Mouse (Mus musculus) heart, postnatal 0 days (tissue): Measurements from ENCODE around the gene Tbck. TPM values are rescaled to one million over a fixed set of nuclear protein-coding genes. Genes with fewer than 3 reads are reported as not detected.

Source experiments
- ATAC-seq: fragments of 200-750 bp; cut with Nextera tagmentation; 2 replicates; pipeline ENCODE4 v1.8.0; 2017; ENCODE audit warnings: low read depth, moderate number of reproducible peaks, moderate library complexity; ENCODE audit not compliant: insufficient read depth
- DNase-seq: peaks from one replicate; pipeline ENCODE4 v3.0.0-alpha.2; 2016; ENCODE audit warnings: low spot score
- H3K27ac ChIP-seq: fragments of 300-500 bp; sonication (generic); 2 replicates; pipeline ENCODE4 v1.5.1; 2014; ENCODE audit warnings: low read depth, mild to moderate bottlenecking
- H3K27me3 ChIP-seq: fragments of 300-500 bp; sonication (generic); 2 replicates; pipeline ENCODE4 v1.6.1; 2014; ENCODE audit warnings: low read length, mixed read lengths; ENCODE audit not compliant: control insufficient read depth, insufficient read depth
- H3K36me3 ChIP-seq: fragments of 300-500 bp; sonication (generic); replicated peaks from 2 replicates; pipeline ENCODE4 v1.6.1; 2014; ENCODE audit warnings: low read length, mixed read lengths; ENCODE audit not compliant: control insufficient read depth, insufficient read depth
- H3K4me1 ChIP-seq: fragments of 300-500 bp; sonication (generic); 2 replicates; pipeline ENCODE4 v1.6.1; 2014; ENCODE audit warnings: antibody characterized with exemption; ENCODE audit not compliant: control insufficient read depth, insufficient read depth
- H3K4me2 ChIP-seq: fragments of 300-500 bp; sonication (generic); 2 replicates; pipeline ENCODE4 v1.6.1; 2014; ENCODE audit warnings: low read depth, mild to moderate bottlenecking, low read length, moderate library complexity
- H3K4me3 ChIP-seq: fragments of 300-500 bp; sonication (generic); 2 replicates; pipeline ENCODE4 v1.5.1; 2014; ENCODE audit warnings: low read depth, low read length
- H3K9ac ChIP-seq: fragments of 300-500 bp; sonication (generic); replicated peaks from 2 replicates; pipeline ENCODE4 v1.6.1; 2014; ENCODE audit warnings: low read depth, low read length, mixed read lengths
- H3K9me3 ChIP-seq: fragments of 300-500 bp; sonication (generic); replicated peaks from 2 replicates; pipeline ENCODE4 v1.6.1; 2016; ENCODE audit warnings: low read length; ENCODE audit not compliant: control insufficient read depth
- CTCF ChIP-seq: IDR thresholded peaks from 2 replicates; pipeline ENCODE4 v1.5.1; 2016; ENCODE audit warnings: antibody characterized with exemption, control low read depth, low read depth
- EP300 ChIP-seq: IDR thresholded peaks from 2 replicates; pipeline ENCODE4 v1.6.1; 2016; ENCODE audit warnings: antibody characterized with exemption, low read depth
- WGBS: fragments of 180-500 bp; shearing (Covaris S2); extraction: QIAGEN DNeasy Blood & Tissue Kit; methylation state at CpG from one replicate; pipeline ENCODE4 v1.1.7; 2014; 5-methylcytosine and 5-hydroxymethylcytosine counted together
- polyA plus RNA-seq: library from polyadenylated mRNA; unstranded; fragments of >200 nt; fragmentation: Nextera tagmentation; extraction: Ambion mirVana; gene quantifications from 2 replicates; pipeline ENCODE4 v1.2.1, GENCODE M21; 2015
- total RNA-seq: library from RNA; depleted of rRNA; stranded (reverse); fragments of >200 nt; gene quantifications from 2 replicates; pipeline ENCODE4 v1.2.3, GENCODE M21; 2014; ENCODE audit warnings: low replicate concordance

Gene Tbck
- total and polyA plus RNA-seq, 2 experiments from 2014 or later = 9.9 to 11.9 TPM

DNA sequence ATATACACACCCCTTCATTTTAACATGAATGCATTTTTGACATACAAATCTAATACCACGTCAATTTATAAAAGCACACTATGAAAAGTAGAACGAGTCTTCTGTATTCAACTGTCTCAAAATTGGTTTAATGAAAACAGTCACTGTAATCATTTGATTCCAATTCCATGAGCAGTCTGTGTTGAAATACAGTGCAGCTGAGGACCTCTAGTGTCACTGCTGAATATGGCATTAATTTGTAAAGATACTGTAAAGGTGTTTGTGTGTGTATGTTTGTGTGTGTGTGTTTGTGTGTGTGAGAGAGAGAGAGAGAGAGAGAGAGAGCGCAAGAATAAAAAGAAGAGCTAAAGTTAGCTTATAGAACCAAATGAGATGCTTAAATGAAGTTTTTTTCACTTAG is 17.4 kb downstream of the Tbck start:
- TF ChIP-seq EP300 = no peak
- TF ChIP-seq CTCF = peak; percentile 66
- no peaks in the 10 kb centered on the region for H3K4me1 ChIP-seq
- H3K9me3 ChIP-seq = no peaks in the 10 kb centered on the region
- no peak for ATAC-seq
- H3K36me3 ChIP-seq = peaks cover 15% of the 10 kb centered on the region; the same call in 1 of the 2 replicates
- no peaks in the 10 kb centered on the region for H3K27me3 ChIP-seq
- WGBS = 64% methylated on average over 3 of the region's 3 CpGs
- DNase-seq = no peak
- no peak overlapping the region for H3K4me3 ChIP-seq
- no peak overlapping the region for H3K27ac ChIP-seq
- H3K4me2 ChIP-seq = no peak overlapping the region
- no peak overlapping the region for H3K9ac ChIP-seq

DNA sequence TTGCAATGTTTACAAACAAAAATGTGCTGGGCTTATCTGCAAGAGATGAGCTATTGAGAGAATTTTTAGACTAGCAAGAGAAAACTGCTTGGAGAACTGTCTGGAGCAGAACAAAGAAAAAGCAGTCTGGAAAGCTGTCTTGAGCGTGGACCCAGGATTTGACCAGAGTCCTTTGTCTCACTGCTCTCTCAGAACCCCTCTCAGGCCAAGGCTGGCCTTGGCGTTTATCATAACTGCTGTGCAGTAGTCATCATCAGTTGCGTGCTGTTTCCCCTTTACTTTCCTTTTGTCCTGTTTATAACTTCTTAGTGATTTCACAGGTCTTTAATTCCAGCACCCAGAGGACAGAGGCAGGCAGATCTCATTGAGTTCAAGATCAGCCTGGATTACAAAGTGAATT is 20.3 kb downstream of the Tbck start:
- Histone ChIP-seq H3K9me3 (no peaks in the 10 kb centered on the region), H3K4me1 (no peaks in the 10 kb centered on the region), H3K27me3 (no peaks in the 10 kb centered on the region), H3K27ac (no peak overlapping the region), H3K4me3 (no peak overlapping the region), H3K4me2 (no peak overlapping the region), H3K9ac (no peak overlapping the region), H3K36me3 (peaks cover 17% of the 10 kb centered on the region; the same call in 1 of the 2 replicates)
- DNase-seq = no peak
- TF ChIP-seq EP300 (no peak), CTCF (no peak)
- 85% methylated on average over 3 of the region's 3 CpGs for WGBS
- ATAC-seq = no peak

DNA sequence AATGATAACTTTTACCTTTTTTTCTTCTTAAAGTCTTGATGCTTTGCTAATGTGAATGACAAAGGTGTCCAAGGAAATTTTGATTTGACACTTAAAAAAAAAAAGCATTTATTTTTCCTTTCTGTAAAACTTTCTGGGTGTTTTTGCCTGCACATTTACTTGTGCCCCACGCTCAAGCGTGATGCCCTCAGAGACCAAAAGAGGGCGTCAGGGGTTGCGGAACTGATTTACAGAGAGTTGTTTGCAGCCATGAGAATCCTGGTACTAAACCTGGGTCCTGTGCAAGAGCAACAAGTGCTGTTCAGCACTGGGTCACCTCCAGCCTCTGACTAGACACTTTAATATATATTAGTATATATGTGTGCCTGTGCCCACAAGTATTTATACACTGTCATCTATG is 23.0 kb downstream of the Tbck start:
- Histone ChIP-seq H3K9ac (no peak overlapping the region), H3K9me3 (no peaks in the 10 kb centered on the region), H3K27ac (no peak overlapping the region), H3K36me3 (peaks cover 15% of the 10 kb centered on the region; the same call in 1 of the 2 replicates), H3K27me3 (no peaks in the 10 kb centered on the region), H3K4me2 (no peak overlapping the region), H3K4me3 (no peak overlapping the region), H3K4me1 (no peaks in the 10 kb centered on the region)
- 82% methylated on average over 4 of the region's 4 CpGs for WGBS
- ATAC-seq (no peak), DNase-seq (no peak)
- no peak for TF ChIP-seq EP300
- no peak for TF ChIP-seq CTCF

DNA sequence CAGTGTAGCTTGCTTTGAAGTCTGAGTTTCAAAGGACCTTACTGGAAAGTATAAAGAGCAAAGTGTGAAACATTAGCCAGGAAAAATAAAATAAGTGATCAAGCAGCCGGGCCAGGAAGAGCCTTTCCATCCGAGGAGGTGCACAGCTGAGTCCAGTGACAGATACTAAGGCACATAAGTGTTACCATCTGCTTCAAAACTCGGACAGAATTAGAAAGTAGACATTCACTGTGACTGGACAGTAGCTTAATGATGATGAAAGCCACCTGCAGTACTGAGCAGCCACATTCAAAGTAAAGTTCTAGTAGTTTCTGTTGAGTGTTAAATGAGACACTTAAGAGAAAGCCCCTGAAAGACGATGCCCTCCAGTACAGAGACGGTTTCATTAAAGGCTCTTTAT is 30.0 kb downstream of the Tbck start:
- Histone ChIP-seq H3K4me1 (no peaks in the 10 kb centered on the region), H3K4me3 (no peak overlapping the region), H3K36me3 (peaks cover 7% of the 10 kb centered on the region; the same call in 1 of the 2 replicates), H3K4me2 (no peak overlapping the region), H3K27me3 (no peaks in the 10 kb centered on the region), H3K9ac (no peak overlapping the region), H3K27ac (no peak overlapping the region), H3K9me3 (no peaks in the 10 kb centered on the region)
- WGBS = 65% methylated on average over 5 of the region's 5 CpGs
- DNase-seq = no peak
- TF ChIP-seq EP300 (no peak), CTCF (no peak)
- ATAC-seq = no peak

DNA sequence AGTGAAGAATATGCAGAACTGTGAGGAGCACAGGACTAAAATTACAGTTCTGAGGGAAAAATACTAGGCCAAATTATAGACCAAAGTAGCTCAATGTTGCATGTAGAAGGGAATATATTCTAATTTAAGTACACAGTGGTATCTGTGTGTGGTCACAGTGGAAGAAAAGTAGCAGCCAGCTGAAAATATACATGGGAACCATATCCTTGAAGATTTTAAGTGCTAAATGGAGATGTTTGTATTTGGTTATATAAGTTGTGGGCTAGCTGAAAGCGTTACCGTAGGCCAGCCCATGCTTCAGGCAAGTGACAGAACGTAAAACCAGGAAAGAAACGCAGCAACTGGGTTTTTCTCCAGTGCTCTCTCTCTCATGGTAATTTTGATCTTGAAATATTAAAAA is 33.4 kb downstream of the Tbck start:
- no peaks in the 10 kb centered on the region for H3K9me3 ChIP-seq
- H3K4me1 ChIP-seq = no peaks in the 10 kb centered on the region
- no peaks in the 10 kb centered on the region for H3K27me3 ChIP-seq
- WGBS = 97% methylated on average over 4 of the region's 4 CpGs
- DNase-seq = no peak
- no peak overlapping the region for H3K27ac ChIP-seq
- no peak overlapping the region for H3K4me2 ChIP-seq
- peaks cover 16% of the 10 kb centered on the region for H3K36me3 ChIP-seq
- H3K4me3 ChIP-seq = no peak overlapping the region
- ATAC-seq = no peak
- TF ChIP-seq CTCF = no peak
- TF ChIP-seq EP300 = no peak
- no peak overlapping the region for H3K9ac ChIP-seq

DNA sequence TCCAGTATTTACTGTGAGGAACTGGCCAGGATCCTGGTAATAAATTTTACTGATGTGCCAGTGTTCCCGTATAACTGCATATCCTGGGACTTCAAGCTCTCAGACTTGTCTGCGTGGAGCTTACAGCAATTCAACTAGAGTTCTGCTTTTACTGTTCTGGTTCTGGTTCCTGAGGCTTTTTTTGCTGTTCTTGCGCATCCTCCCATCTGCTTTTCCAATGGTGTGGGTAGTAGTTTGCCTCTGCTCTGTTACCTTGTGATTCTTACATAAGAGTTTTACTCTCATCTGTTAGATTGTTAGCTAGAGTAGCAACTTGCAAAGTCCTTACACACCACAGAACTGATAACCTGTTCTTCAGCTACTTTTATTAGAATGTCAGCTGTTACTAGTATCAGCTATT is 40.4 kb downstream of the Tbck start:
- ATAC-seq (no peak), DNase-seq (no peak)
- no peaks in the 10 kb centered on the region for H3K27me3 ChIP-seq
- no peak overlapping the region for H3K27ac ChIP-seq
- TF ChIP-seq EP300 (no peak), CTCF (no peak)
- WGBS = 91% methylated on average over 3 of the region's 3 CpGs
- no peak overlapping the region for H3K9ac ChIP-seq
- no peaks in the 10 kb centered on the region for H3K9me3 ChIP-seq
- H3K4me2 ChIP-seq = no peak overlapping the region
- no peaks in the 10 kb centered on the region for H3K4me1 ChIP-seq
- H3K36me3 ChIP-seq = peaks cover 40% of the 10 kb centered on the region
- no peak overlapping the region for H3K4me3 ChIP-seq
